Mouse (Mus musculus): ENCODE measurements around the gene Zfp13. TPM values are rescaled to one million over a fixed set of nuclear protein-coding genes. Genes with fewer than 3 reads are reported as not detected.
A peak's percentile ranks its signal among the peaks of the same experiment; 100 is the strongest.

Zfp13 gene
- total and polyA plus RNA-seq, 3 experiments: 0.30 TPM; not detected in 2

- H3K4me2 ChIP-seq (ENCODE audit: insufficient read depth, low read depth, poor library complexity, severe bottlenecking): no peak overlapping the region
- H3K4me3 ChIP-seq (replicated peaks in 1 of 3; ENCODE audit: low read depth in 2 of 3, low read length in 2 of 3, poor library complexity in 1 of 3): peak overlapping the region in 1 of 3 experiments; percentile 41
- in situ Hi-C loops (cut with MboI; ENCODE audit: low pct_ligation_motif_present, low pct_unique_long_range_greater_than_20kb, low sequenced_read_pairs) (no loop called here), dilution Hi-C loops (cut with MboI; ENCODE audit: extremely low pct_ligation_motif_present, extremely low pct_unique_long_range_greater_than_20kb, low sequenced_read_pairs) (no loop called here)
- H3K36me3 ChIP-seq (replicated peaks in 1 of 2; ENCODE audit: control insufficient read depth in 1 of 2, insufficient read depth in 1 of 2, low read length in 1 of 2): no peaks in the 10 kb centered on the region
- H3K79me2 ChIP-seq (replicated peaks; ENCODE audit: control insufficient read depth, extremely low read depth, insufficient read depth, poor library complexity, severe bottlenecking): no peaks in the 10 kb centered on the region
- TF ChIP-seq SIN3A (IDR thresholded peaks at IDR 0.05; ENCODE audit: low read length) (no peak), UBTF (IDR thresholded peaks at IDR 0.05; ENCODE audit: low read depth, low read length) (no peak), EP300 (IDR thresholded peaks at IDR 0.05; ENCODE audit: low read length) (no peak), ETS1 (conservative IDR thresholded peaks at IDR 0.05; ENCODE audit: low read depth, low read length) (no peak), CHD2 (IDR thresholded peaks at IDR 0.05; ENCODE audit: low read length) (no peak), MEF2A (IDR thresholded peaks at IDR 0.05; ENCODE audit: borderline replicate concordance, low read depth, low read length) (no peak), ZMIZ1 (IDR thresholded peaks at IDR 0.05; ENCODE audit: low read depth, low read length) (no peak), MAZ (IDR thresholded peaks at IDR 0.05; ENCODE audit: low read depth, low read length) (no peak), JUN (IDR thresholded peaks at IDR 0.05; ENCODE audit: insufficient read depth, low read depth, low read length) (no peak), NRF1 (IDR thresholded peaks at IDR 0.05; ENCODE audit: low read depth, low read length) (no peak), KAT2A (IDR thresholded peaks at IDR 0.05; ENCODE audit: insufficient replicate concordance, low read length) (no peak), MAX (IDR thresholded peaks at IDR 0.05; ENCODE audit: low read length) (no peak), RCOR1 (conservative IDR thresholded peaks at IDR 0.05; ENCODE audit: low read depth, low read length) (no peak), MAFK (IDR thresholded peaks at IDR 0.05; ENCODE audit: insufficient replicate concordance, low read length) (no peak), HCFC1 (IDR thresholded peaks at IDR 0.05; ENCODE audit: low read depth, low read length) (no peak), JUND (conservative IDR thresholded peaks at IDR 0.05; ENCODE audit: low read depth, low read length) (no peak), TCF12 (IDR thresholded peaks at IDR 0.05; ENCODE audit: low read depth, low read length) (no peak), ZKSCAN1 (IDR thresholded peaks at IDR 0.05; ENCODE audit: borderline replicate concordance, low read depth, low read length) (no peak), ZNF384 (IDR thresholded peaks at IDR 0.05; ENCODE audit: low read depth, low read length) (no peak), RAD21 (IDR thresholded peaks at IDR 0.05; ENCODE audit: low read depth, low read length) (no peak)
- H3K9ac ChIP-seq (ENCODE audit: insufficient read depth, low read depth): no peak overlapping the region
- no peak overlapping the region for H3K27ac ChIP-seq (ENCODE audit: insufficient read depth, low read depth)
- H3K9me3 ChIP-seq (replicated peaks; ENCODE audit: low read length): no peaks in the 10 kb centered on the region
- peaks cover 7 to 27% of the 10 kb centered on the region in 2 experiments for H3K4me1 ChIP-seq (ENCODE audit: control insufficient read depth in 1 of 2, insufficient read depth in 2 of 2)
- no peak for DNase-seq (ENCODE audit: extremely low read depth)
- H3K27me3 ChIP-seq (replicated peaks): no peaks in the 10 kb centered on the region
These were observed 59.2 kb downstream of the Zfp13 start for GRCm38 (mm10) chr17:23540106-23540505.

DNA sequence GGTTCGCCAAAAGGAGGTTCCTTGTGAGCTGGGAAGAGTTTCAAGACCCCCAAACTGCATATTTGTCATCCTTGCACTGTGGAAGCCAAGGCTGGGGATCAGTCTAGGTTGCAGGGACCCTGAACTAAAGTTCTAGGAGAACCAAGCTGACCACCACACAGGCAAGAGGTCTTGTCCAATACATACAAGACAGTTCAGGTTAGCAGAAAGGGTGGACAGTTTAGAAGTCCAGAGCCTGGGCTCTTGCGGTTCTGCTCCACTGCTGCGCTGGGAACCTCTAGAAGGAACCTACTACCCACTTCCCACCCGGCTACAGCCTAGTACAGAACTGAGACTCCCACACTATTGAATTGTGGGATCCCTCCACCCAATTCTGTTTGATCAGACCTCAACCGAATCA lies 59.7 kb downstream of the Zfp13 start:
- Histone ChIP-seq H3K27me3 (replicated peaks) (no peaks in the 10 kb centered on the region), H3K36me3 (replicated peaks in 1 of 2; ENCODE audit: control insufficient read depth in 1 of 2, insufficient read depth in 1 of 2, low read length in 1 of 2) (no peaks in the 10 kb centered on the region), H3K4me3 (replicated peaks in 1 of 3; ENCODE audit: low read depth in 2 of 3, low read length in 2 of 3, poor library complexity in 1 of 3) (no peak overlapping the region), H3K9ac (ENCODE audit: insufficient read depth, low read depth) (no peak overlapping the region), H3K79me2 (replicated peaks; ENCODE audit: control insufficient read depth, extremely low read depth, insufficient read depth, poor library complexity, severe bottlenecking) (no peaks in the 10 kb centered on the region), H3K9me3 (replicated peaks; ENCODE audit: low read length) (no peaks in the 10 kb centered on the region), H3K4me2 (ENCODE audit: insufficient read depth, low read depth, poor library complexity, severe bottlenecking) (no peak overlapping the region), H3K27ac (ENCODE audit: insufficient read depth, low read depth) (no peak overlapping the region), H3K4me1 (ENCODE audit: control insufficient read depth in 1 of 2, insufficient read depth in 2 of 2) (peaks cover 7 to 27% of the 10 kb centered on the region in 2 experiments)
- DNase-seq (ENCODE audit: extremely low read depth): no peak
- in situ Hi-C loops (cut with MboI; ENCODE audit: low pct_ligation_motif_present, low pct_unique_long_range_greater_than_20kb, low sequenced_read_pairs): no loop called here
- dilution Hi-C loops (cut with MboI; ENCODE audit: extremely low pct_ligation_motif_present, extremely low pct_unique_long_range_greater_than_20kb, low sequenced_read_pairs): no loop called here
- TF ChIP-seq PAX5 (IDR thresholded peaks at IDR 0.05; ENCODE audit: low read length) (no peak), JUN (IDR thresholded peaks at IDR 0.05; ENCODE audit: insufficient read depth, low read depth, low read length) (no peak), MAFK (IDR thresholded peaks at IDR 0.05; ENCODE audit: insufficient replicate concordance, low read length) (no peak), IRF4 (IDR thresholded peaks at IDR 0.05; ENCODE audit: low read depth, low read length) (no peak), KAT2A (IDR thresholded peaks at IDR 0.05; ENCODE audit: insufficient replicate concordance, low read length) (no peak), MAX (IDR thresholded peaks at IDR 0.05; ENCODE audit: low read length) (no peak), UBTF (IDR thresholded peaks at IDR 0.05; ENCODE audit: low read depth, low read length) (no peak), RAD21 (IDR thresholded peaks at IDR 0.05; ENCODE audit: low read depth, low read length) (no peak), USF1 (IDR thresholded peaks at IDR 0.05; ENCODE audit: low read depth, low read length) (no peak), TCF12 (IDR thresholded peaks at IDR 0.05; ENCODE audit: low read depth, low read length) (no peak), ZMIZ1 (IDR thresholded peaks at IDR 0.05; ENCODE audit: low read depth, low read length) (no peak), E2F4 (IDR thresholded peaks at IDR 0.05; ENCODE audit: insufficient replicate concordance, low read depth, low read length) (no peak), SIN3A (IDR thresholded peaks at IDR 0.05; ENCODE audit: low read length) (no peak), BHLHE40 (IDR thresholded peaks at IDR 0.05; ENCODE audit: low read depth, low read length) (no peak), CHD2 (IDR thresholded peaks at IDR 0.05; ENCODE audit: low read length) (no peak), ZNF384 (IDR thresholded peaks at IDR 0.05; ENCODE audit: low read depth, low read length) (no peak)

Measured in CH12.LX (cell line).